Mouse (Mus musculus): Measurements from ENCODE around the gene Map4k2. TPM values are rescaled to one million over a fixed set of nuclear protein-coding genes. Genes with fewer than 3 reads are reported as not detected.

The Map4k2 gene
- total RNA-seq, 1 experiment from 2014 or later, result 39.6 TPM

DNA sequence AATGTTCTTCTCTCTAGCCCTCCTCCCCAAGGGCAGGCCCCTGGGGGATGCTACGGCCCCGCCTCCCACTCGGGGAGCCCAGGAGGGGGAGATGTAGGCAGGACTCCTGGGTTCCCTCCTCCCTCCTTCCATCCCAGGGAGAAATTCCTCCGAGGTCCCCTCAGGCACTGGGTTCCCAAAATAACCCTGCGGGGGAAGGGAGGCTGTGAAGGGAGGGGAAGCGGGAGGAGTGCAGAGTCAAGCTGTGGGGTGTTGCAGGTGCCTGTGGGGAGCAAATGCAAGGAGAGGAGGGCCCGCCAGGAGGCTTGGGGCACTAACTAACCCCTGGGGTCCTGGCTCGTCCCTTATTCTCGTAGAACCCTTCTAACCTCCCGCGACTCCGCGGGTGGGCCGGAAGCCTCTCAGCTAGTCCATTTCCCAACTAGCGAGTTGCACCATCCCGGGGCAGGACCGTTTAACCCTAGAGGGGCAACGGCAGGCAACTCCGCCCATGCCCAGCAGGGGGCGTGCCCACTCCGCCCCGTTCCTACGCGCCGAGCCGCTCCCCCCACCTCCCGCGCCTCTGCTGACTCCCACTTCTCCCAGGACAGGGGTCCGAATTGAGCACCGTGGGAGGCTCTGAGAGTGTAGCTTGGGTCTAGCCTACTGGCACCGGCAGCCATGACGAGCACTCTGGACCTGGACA, 60.3 kb downstream of the Map4k2 start:
- peak; percentile 91 for DNase-seq

GRCm38 (mm10) chr19:6401951-6402350, 61.0 kb downstream of the Map4k2 start:
- DNase-seq, result peak; percentile 44

DNA sequence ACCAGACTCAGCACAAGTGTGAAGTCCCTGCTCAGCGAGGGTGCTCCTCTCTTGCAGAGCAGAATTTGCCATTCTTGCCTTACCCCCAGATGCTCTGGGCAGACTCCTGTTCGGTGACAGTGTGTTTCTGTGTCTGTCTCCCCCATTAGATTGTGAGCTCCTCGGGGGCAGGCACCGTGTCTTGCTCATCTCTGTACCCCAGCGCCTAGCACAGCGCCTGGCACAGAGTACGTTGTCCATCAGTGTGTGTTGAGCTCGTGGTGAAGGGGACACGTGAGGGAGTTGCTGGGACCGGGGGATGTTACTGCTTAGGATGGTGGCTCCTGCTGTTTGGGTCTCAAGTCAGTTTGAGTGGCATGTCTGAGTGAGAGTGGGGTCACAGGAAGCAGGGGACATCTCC, 62.9 kb downstream of the Map4k2 start:
- no peak for DNase-seq

Small RNAs within 50 kb of the gene (microRNA-seq; reads per million reads assigned to microRNA genes)
- 0.38 to 0.43 reads per million in 2 experiments for gene Mir6989

Other genes with a start within 250 kb of the Map4k2 start
- 0.56 and 0.60 TPM in 2 replicates for gene AC131692.1, start 246.7 kb upstream of the Map4k2 start, total RNA-seq (2021)
- 0.33 TPM in 1 of 2 replicates, not detected in the other for gene Naaladl1, start 235.4 kb upstream of the Map4k2 start, total RNA-seq (2021)
- 12.9 and 15.4 TPM in 2 replicates for gene Sac3d1, start 222.5 kb upstream of the Map4k2 start, total RNA-seq (2021)
- 21.7 and 23.6 TPM in 2 replicates for gene Snx15, start 212.8 kb upstream of the Map4k2 start, total RNA-seq (2021)
- 0.52 and 1.5 TPM in 2 replicates for gene Batf2, start 200.2 kb upstream of the Map4k2 start, total RNA-seq (2021)
- 61.2 and 61.5 TPM in 2 replicates for gene Arl2, start 199.6 kb upstream of the Map4k2 start, total RNA-seq (2021)
- 1.0 and 1.2 TPM in 2 replicates for gene Majin, start 156.7 kb upstream of the Map4k2 start, total RNA-seq (2021)
- gene Gpha2, start 114.8 kb upstream of the Map4k2 start, total RNA-seq (2021), result 19.6 and 20.2 TPM in 2 replicates
- 64.8 and 67.0 TPM in 2 replicates for gene Ppp2r5b, start 105.3 kb upstream of the Map4k2 start, total RNA-seq (2021)
- 27.5 and 30.6 TPM in 2 replicates for gene Atg2a, start 99.5 kb upstream of the Map4k2 start, total RNA-seq (2021)
- 116 and 118 TPM in 2 replicates for gene Ehd1, start 64.4 kb upstream of the Map4k2 start, total RNA-seq (2021)
- 9.9 and 11.5 TPM in 2 replicates for gene Cdc42bpg, start 34.7 kb upstream of the Map4k2 start, total RNA-seq (2021)
- gene Men1, start 6.2 kb upstream of the Map4k2 start, total RNA-seq (2021), result 35.4 and 42.6 TPM in 2 replicates
- 210 and 223 TPM in 2 replicates for gene Sf1, start 22.6 kb downstream of the Map4k2 start, total RNA-seq (2021)
- gene Pygm, start 43.3 kb downstream of the Map4k2 start, total RNA-seq (2021), result 64.2 and 85.7 TPM in 2 replicates
- gene Rasgrp2, start 58.2 kb downstream of the Map4k2 start, total RNA-seq (2021), result 51.5 and 82.7 TPM in 2 replicates
- gene Nrxn2, start 77.6 kb downstream of the Map4k2 start, total RNA-seq (2021), result 7.8 and 9.3 TPM in 2 replicates
- 0.64 TPM in 1 of 2 replicates, not detected in the other for gene Slc22a12, start 201.9 kb downstream of the Map4k2 start, total RNA-seq (2021)